Mouse (Mus musculus) ovary, postnatal 36 days (tissue): ENCODE results near the gene Atp10a.
A peak's percentile ranks its signal among the peaks of the same experiment; 100 is the strongest.

Experiments used
- DNase-seq: peaks from one replicate; pipeline ENCODE4 v3.0.0; 2022; ENCODE audit warnings: low spot score, mixed read lengths

Gene Atp10a

DNA sequence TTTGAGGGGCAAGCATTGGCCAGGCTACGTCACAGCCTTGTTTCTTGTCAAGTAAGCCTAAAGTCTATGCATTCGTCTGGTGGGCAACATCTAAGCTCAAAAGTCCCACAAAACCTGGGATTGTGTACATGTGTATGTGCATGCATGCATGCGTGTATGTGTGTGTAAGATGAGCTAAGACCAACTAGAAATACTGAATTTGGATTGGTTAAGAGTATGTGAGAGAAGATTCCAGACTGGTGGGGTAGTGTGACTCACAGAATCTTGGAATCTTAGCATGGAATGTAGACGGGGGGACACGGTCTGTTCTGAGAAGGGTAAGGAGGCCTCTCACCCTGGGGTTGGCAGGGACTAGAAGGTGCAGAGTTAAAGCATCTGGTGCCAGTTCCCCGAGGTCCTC, at the start of gene Atp10a:
Atp10a (plus strand) TSS at position 301 of the 400 bp plus-strand sequence.
- DNase-seq = no peak

DNA sequence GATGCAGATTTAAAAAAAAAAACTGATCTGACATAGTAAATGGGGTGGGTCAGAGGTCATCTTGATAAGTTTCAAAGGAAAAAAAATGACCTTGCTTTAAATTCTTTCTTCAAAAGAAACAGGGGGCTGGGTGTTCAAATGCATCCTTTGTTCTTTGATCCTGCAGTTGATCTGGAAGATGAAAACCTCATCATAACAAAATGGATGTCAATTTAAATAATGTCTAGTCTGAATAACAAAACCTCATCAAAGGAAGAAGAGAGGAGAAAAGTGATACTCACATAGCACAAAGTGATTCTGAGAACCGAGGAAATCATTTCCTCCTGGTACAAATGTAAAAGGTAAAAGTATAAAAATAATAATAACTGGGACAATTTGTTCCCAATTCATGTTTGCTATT, 37.9 kb upstream of the Atp10a start:
- DNase-seq = no peak

DNA sequence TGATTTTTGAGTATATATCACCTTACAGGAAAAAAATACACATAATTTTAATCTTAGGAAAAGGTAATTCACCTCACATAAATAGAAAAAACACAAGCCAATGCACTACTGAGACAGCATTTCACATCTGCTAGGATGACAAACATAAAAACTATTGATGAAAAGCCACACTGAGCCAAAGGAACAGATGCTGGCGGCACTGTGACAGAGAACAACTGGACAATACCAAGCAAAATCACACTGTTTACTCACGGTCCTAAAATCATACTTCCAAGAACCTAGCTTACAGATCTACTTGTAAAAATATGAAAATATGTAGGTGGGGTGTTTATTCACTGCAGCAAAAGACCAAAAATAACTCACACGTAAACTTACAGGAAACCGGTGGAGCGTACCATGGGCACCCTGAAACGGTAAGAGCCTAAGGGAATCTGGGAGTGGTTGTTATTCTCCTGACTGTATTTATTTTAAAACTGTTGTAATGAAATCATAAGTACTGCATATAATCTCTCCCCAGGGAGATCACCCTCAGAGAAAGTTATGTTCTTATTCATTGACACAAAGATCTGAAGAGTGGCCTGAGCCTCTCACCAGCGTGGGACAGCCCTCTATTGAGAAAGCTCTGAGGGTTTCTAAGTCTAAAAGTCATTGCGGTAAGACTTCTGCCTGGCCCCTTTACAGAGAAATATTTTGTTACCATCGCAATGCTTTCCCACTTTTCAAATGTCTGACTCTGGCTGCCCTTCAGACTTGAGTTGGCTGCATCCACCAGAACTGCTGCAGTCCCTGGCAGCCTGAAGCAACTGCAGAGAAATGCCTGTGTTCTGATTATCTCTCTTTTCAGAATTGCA, 29.4 kb upstream of the Atp10a start:
- peak; percentile 11 for DNase-seq

DNA sequence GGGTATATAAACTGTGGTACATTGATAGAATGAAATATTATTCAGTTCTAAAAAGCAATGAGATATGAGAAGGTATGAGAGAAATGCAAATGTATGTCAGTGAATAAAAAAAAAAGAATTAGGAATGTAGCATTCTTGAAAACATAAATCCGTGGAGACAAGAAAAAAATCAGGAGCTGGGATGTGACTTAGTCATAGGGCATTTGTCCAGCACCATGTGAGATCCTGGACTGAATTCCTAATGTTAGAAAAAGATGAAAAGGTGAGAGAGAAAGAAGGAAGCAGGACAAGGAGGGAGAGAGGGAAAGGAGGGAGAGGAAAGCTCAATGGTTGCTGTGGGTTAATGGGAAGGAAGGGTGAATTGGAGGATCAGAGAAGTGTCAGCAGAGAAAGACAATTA, 28.6 kb upstream of the Atp10a start:
- no peak for DNase-seq

DNA sequence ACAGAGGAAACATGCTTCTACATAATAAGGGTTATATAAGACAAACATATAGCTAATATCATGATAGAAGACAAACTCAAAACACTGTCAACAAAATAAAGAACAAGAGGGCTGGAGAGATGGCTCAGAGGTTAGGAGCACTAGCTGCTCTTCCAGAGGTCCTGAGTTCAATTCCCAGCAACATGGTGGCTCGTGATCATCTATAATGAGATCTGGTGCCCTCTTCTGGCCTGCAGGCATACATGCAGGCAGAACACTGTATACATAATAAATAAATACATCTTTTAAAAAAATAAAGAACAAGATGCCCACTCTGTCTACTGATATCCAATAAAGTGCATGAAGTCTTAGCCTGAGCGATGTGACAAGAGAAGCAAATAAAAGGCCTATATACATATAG, 26.7 kb upstream of the Atp10a start:
- no peak for DNase-seq

DNA sequence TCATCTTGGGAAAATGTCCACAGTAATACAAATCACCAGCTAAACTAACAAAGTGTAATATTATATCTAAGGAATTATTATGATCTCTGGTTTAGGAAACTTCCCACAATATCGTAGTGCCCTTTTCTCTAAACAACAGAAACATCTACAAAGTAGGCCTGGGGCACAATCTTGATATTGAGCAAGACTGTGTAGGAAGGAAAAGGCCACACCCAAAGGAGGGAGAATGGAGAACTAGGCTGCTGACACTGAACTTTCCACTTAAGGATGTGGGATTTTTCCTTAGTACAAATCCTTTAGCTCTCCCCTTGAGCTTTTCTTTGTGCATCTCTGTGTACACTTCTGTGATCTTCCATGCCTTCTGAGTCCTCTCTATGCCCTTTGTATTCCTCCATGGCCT, 22.3 kb upstream of the Atp10a start:
- no peak for DNase-seq

DNA sequence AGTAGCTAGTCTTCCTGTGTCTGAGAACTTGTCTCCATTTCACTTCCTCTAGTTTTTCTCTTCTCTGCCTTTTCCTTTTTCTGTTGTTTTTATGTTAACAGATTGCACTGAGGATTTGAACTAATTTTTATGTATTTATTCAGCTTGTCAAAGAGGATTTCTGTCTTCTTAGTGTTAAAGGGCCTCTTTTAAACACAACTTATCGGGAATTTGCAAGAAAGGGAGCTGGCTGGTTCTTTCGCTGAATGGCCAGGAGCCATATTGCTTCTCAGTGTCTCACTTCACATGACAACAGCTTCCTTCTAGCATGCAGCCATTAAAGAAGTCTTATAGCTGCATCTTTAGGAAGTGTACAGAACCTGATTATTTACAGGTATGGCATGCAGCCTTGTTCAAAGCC, 16.3 kb upstream of the Atp10a start:
- DNase-seq = no peak

DNA sequence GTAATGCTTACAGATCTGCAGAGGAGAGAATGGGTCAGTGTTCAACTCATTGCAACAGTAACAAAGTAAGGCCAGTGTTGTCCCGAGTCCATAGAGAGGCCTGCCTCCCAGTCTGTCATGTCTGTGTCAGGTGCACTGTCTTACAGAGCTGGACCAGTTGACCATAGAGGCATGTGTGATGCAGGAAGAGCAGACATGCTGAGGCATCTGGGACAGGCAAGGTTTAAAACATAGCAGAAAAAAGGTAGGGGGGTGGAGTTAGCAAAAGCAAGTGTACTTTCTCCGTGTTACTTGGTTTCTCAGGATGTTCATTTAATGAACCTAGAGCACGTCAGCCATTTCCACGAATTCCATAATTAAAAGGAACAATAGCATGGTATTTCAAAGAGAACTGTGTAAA, 15.5 kb upstream of the Atp10a start:
- DNase-seq = no peak

DNA sequence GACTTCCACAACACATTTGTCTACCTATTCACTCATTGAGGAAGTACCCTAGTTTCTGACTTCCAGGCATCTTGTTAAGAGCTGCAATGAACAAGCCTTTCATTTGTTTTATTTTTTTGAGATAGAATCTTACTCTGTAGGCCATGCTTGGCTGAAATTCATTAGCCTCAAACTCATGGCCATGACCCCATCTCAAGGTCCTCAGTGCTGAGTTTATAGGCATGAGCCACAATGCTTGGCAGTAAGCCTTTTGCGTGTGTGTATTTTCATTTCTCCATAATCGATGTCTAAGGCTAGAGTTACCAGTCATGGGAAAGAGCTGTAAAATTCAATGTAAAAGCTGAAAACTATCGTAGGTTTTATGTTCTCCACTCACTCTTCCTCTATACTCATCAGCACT, 14.1 kb upstream of the Atp10a start:
- no peak for DNase-seq

DNA sequence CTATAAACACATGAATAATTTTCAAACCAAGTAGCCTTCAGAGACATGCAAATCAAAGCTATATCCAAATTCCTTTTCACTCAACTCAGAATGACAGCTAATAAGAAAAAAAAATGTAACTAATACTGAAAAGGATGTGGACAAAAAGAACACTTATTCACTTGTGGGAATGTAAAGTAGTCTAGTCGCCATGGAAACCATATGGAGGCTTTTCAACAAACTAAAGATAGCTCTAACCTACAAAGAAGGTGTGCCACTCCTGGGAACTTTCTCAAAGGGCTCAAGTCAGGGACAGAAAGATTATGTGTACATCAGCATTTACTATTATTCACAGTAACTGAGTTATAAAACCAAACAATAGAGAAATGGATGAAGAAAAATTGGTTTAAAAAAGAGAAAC, 8.6 kb upstream of the Atp10a start:
- no peak for DNase-seq

DNA sequence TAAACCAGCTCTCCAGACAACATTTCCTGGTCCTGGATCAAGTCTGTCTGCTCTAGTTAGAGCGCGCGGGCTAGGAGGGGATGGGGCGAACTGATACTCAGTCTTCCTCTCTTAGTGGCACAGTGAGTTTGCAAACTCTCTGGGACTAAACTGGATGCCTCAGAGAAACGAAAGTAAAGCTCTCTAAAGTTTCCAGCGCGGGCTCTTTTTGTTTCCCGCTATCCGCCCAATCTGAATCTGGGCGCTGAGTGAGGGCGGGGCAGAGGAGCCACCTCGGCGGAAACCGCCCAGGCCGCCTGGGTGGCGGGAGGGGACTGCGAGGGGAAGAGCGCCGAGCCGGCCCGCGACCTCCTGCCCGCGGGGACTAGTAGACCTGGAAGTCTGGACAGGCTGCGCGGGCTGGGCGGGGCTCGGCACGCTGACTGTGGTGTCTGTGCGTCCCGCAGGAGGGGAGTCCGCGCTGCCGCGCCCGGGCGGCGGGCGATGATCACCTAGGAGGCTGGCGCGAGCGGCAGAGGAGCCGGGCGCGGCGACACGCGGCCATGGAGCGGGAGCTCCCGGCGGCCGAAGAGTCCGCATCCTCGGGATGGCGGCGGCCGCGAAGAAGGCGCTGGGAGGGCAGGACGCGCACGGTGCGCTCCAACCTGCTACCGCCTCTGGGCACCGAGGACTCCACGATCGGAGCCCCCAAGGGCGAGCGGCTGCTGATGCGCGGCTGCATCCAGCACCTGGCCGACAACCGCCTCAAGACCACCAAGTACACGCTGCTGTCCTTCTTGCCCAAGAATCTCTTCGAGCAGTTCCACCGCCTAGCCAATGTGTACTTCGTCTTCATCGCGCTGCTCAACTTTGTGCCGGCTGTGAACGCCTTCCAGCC, 2.2 kb downstream of the Atp10a start:
- DNase-seq = peak; percentile 81

DNA sequence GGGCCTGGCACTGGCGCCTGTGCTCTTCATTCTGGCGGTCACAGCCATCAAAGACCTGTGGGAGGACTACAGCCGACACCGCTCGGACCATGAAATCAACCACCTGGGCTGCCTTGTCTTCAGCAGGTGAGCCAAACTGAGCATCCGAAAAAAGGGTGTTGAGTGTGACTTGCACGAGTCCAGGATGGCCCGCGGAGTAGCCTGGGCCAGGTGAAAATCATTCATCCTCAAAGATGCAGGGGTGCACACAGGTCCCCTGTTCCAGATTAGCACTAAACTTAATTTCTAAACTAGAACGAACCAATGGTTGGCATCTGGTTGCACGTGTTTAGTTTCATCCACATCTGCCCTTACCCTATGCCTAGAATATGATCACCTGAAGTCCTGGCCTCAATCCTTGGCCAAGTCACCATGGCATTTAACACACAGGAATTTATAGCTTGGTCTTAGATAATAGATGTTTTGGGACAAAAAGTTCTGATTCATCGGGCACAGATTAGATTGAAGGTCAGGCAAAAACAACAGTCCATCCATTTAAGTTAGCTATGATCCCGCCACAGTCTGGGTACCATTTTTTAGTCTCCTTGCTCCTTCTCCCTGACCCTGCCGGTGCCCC, 2.9 kb downstream of the Atp10a start:
- no peak for DNase-seq

DNA sequence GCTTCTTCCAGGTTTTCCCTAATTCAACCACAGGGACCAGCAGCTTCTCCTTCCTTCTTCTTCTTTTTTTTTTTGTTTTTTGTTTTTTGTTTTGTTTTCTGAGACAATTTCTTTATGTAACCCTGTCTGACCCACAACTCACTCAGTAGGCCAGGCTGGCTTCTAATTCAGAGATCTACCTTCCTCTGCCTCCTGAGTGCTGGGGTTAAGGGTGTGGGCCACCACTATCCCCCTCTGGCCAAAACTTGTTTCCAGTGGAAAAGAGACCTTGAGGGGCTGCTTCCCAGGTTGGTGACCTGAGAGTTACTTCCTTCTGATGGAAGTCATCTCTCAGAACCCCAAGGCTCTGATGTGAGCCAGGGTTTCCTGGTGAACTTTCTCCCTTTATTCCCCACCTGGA, 4.1 kb downstream of the Atp10a start:
- no peak for DNase-seq

DNA sequence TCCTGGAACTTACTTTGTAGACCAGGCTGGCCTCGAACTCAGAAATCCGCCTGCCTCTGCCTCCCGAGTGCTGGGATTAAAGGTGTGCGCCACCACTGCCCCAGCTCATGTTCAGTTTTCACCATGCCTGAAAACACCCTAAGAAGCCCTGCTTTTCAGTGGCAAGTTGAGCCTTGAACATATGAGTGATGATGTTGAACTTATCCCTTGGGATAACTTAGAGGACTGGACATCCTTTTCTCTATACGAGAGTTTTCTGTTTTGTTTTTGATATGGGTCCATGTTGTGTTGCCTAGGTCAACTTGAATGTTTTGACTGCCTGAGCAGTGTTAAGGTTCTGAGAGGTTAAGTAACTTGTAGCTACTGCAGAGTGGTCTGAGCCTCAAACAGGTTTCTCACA, 4.7 kb downstream of the Atp10a start:
- no peak for DNase-seq

DNA sequence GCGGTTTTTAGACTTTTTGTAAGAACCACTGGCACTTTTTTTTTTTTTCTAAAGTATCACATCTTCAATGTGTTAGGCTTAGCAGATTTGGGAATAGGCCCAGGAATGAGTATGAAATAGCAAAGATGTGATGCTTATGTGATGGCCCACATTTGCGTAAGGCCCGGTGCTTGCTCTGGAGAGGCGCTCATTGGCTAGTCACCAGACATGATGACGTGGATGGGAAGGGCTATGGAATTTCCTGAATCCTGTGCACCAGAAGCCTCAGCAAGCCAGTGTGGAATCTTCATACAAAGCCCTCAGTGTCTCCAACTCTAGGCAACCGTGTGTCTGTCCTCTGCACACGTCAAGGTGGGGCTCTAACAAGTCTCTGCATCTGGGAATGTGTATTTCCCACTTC, 5.1 kb downstream of the Atp10a start:
- no peak for DNase-seq

DNA sequence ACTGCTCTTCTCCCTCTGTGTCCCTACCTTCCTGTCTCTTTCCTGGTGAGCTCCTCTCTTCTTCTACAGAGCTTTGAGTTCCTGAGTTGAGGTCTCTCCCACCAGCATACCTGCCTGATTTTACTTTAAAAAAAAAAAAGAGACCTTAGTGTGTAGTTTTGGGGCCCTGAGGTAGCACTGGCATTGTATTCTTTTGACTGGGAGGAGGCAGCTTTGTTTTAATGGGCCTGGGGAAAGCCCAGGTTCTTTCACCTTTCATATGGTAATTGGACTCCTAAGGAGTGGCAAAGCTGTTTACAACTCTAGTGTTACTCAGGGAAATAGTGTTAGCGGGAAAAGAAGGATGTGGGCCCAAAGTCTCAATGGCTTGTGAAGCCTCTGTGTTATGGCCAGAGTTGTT, 12.7 kb downstream of the Atp10a start:
- no peak for DNase-seq

DNA sequence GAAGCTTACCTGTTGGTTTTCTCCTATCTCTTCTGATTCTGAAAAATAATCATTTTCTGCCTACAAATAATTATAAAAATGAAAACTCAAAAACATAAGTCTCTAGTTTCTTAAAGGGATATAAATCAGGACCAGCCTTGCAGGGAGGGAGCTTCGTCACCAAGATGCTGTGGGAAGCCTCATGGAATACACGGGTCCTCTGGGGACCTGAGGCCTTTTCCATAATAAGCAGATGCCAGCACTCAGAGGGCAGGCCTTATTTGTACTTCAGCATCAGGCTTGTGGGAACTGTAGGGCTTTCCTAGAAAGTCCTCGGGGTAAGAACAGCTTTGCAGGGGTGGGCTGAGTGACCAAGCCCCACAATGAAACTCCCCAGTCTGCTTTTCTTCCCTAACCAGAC, 20.1 kb downstream of the Atp10a start:
- no peak for DNase-seq

DNA sequence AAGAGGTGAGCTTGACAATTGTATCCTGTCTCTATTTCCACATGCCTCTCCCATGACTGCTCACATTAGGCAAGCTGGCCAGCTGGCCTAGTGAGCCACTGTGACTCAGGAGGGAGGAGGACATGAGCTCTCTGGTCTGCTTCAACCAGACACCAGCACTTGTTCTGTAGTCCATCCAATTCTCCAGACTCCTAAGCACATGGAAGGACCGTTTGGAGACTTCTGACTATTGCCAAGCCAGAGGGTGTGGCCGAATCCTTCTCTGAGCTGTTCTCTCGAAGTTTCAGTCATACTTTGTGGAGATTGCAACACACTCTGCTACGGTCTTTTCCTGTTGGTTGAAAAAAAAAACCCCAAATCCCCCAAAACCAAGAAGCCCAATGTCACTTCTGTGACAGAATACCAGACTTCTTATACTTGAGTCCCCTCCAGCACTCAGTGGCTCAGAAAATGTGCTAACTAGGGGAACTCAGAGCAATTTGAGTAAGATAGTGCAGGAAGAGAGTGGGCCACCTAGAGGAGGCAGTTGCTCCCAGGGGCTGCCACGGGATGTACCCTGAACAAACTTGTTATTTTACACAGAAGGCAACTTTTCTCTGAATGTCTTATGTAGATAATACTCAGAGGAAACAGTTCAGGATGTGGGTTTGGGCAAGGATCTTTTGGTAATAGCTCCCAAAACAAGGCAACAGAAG, 21.3 kb downstream of the Atp10a start:
- no peak for DNase-seq

DNA sequence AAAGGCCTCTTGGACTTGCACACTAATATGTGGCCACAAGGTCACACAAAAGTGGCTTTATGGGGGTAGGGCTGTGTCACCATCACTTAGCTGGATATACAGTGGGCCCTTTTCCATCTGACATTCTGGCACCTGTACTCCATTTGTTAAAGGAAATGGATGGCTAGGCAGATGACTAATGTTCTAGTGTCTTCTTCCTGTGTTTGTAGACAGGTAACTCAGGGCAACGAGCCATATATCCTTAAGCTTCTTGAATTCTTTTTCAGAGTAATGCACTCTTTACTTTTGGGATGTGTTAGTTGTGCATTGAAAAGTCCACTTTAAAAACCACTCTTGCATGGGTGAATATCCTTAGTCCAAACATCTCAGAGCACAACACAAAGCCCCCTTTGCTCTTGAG, 30.0 kb downstream of the Atp10a start:
- no peak for DNase-seq

DNA sequence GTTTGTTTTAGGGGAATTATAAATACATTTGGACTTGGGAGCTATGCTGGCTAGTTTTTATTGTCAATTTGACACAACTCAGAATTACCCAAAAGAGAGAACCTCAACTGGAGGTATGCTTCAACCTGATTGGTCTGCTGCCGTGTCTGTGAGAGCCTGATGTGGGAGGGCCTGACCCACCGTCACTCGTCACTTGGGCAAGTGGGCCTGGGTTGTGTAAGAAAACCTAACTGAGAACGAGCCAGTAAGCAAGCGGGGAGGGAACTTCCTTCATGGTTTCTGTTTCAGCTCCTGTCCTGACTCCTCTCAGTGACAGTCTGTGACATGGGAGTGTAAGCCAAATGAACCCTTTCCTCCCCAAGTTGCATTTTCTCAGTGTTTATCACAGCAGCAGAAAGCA, 30.6 kb downstream of the Atp10a start:
- no peak for DNase-seq

DNA sequence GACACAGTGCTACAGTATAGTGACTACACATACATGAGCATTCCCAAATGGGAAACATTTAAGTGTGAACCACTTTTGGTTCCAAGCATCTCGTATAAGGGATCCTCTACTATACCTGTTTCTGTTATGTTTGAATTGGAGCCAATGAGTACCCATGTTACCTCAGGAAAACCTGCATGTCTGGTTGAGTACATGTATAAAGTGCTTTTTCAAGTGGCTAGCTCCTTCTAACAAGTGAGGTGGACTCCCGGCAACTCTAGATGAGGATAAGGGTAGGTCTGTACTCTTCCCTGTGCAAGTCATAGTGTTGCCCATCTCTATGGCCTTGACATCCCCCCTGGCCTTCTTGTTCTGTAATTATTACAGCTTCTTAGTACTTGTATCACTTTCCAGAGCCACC, 31.0 kb downstream of the Atp10a start:
- DNase-seq = no peak
